Mouse (Mus musculus) cerebellum, postnatal 36 days (tissue): ENCODE measurements around the gene Prrg2.

Source experiments
- DNase-seq, 2 experiments: peaks; one replicate each; pipeline ENCODE4 v3.0.0; 2021 to 2022; ENCODE audit warnings: mixed read lengths in 2 of 2

Prrg2 gene

GRCm38 (mm10) chr7:45088597-45088996 lies 26.1 kb upstream of the Prrg2 start:
- DNase-seq: no peak

- no peak for DNase-seq
Measured at GRCm38 (mm10) chr7:45086084-45086483, 23.6 kb upstream of the Prrg2 start.

GRCm38 (mm10) chr7:45083300-45083890 lies 20.9 kb upstream of the Prrg2 start:
- no peak for DNase-seq

- DNase-seq: no peak
Measured at GRCm38 (mm10) chr7:45082401-45083299, 20.2 kb upstream of the Prrg2 start.

- no peak for DNase-seq
Measured at GRCm38 (mm10) chr7:45081016-45081415, 18.5 kb upstream of the Prrg2 start.

- DNase-seq: peak; percentile 88 to 93
Measured at GRCm38 (mm10) chr7:45079856-45080255, 17.4 kb upstream of the Prrg2 start.

- peak; percentile 71 to 74 for DNase-seq
Measured at GRCm38 (mm10) chr7:45078513-45078912, 16.0 kb upstream of the Prrg2 start.

- DNase-seq: no peak
Measured at GRCm38 (mm10) chr7:45077829-45078228, 15.4 kb upstream of the Prrg2 start.

GRCm38 (mm10) chr7:45077322-45077721 lies 14.8 kb upstream of the Prrg2 start:
- no peak for DNase-seq

- no peak for DNase-seq
Measured at GRCm38 (mm10) chr7:45076501-45076900, 14.0 kb upstream of the Prrg2 start.

GRCm38 (mm10) chr7:45075405-45075804 lies 12.9 kb upstream of the Prrg2 start:
- DNase-seq: no peak

- no peak for DNase-seq
Measured at GRCm38 (mm10) chr7:45073949-45074348, 11.5 kb upstream of the Prrg2 start.

- DNase-seq: no peak
Measured at GRCm38 (mm10) chr7:45073171-45073707, 10.8 kb upstream of the Prrg2 start.

GRCm38 (mm10) chr7:45072230-45072629 lies 9.8 kb upstream of the Prrg2 start:
- no peak for DNase-seq

GRCm38 (mm10) chr7:45069671-45070070 lies 7.2 kb upstream of the Prrg2 start:
- no peak for DNase-seq

- peak; percentile 37 to 50 for DNase-seq
Measured at GRCm38 (mm10) chr7:45068000-45068318, 5.5 kb upstream of the Prrg2 start.

GRCm38 (mm10) chr7:45067190-45067999 lies 4.9 kb upstream of the Prrg2 start:
- DNase-seq: no peak

- DNase-seq: peak in 1 of 2 experiments; percentile 30
Measured at GRCm38 (mm10) chr7:45061532-45062075, 873 bp downstream of the Prrg2 start.

- no peak for DNase-seq
Measured at GRCm38 (mm10) chr7:45060632-45061122, 1.8 kb downstream of the Prrg2 start.

GRCm38 (mm10) chr7:45058607-45059571 lies 3.6 kb downstream of the Prrg2 start:
- no peak for DNase-seq

- DNase-seq: no peak
Measured at GRCm38 (mm10) chr7:45056972-45057348, 5.5 kb downstream of the Prrg2 start.
